Mouse (Mus musculus): ENCODE results near the gene Nlrp4f. TPM values are rescaled to one million over a fixed set of nuclear protein-coding genes. Genes with fewer than 3 reads are reported as not detected.

Nlrp4f gene
- not detected in 2 replicates for total RNA-seq (2023)

DNA sequence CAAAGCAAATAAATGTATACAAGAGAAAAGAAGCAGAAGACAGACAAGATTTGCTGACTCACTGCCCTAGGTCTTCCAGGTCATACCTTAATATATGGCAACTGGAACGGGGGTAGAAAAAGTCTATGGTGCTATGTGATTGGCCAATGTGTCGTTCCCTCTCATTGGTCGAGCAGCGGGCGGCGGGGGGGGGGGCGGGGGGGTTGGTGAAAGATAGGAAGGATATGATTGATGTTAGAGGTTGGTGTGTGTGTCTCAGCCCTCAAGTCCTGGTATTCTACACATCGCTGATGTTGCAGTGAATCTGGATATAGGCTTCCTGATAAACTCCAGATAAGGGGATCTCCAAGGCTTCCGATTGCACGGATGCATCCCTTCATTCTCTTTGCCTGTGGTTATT lies at the start of gene Nlrp4f:
Gene Nlrp4f, minus strand, starts transcription at position 101 of the 400 bp plus-strand sequence.

DNA sequence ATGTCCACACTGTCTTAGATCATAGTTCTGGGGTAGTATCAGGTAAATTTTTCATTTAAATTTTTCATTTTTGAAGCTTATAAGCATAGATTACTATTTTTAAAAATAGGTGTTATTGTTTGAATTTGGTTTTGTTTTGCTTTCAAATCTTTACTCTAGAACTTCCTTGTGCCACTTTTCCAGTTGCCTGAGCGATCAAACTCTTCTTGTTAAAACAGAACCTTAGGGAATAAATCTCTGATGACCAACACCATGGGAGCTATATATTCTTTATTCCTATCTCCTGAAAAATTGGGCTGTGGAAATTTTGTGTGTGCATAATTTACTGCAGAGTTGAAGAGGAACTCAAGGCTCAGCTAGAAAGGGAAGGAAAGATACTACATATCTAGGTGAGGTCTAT lies 55.8 kb downstream of the Nlrp4f start, which contains the start of gene Olfr466:
Gene Olfr466, plus strand, starts transcription at position 301 of the 400 bp plus-strand sequence.

DNA sequence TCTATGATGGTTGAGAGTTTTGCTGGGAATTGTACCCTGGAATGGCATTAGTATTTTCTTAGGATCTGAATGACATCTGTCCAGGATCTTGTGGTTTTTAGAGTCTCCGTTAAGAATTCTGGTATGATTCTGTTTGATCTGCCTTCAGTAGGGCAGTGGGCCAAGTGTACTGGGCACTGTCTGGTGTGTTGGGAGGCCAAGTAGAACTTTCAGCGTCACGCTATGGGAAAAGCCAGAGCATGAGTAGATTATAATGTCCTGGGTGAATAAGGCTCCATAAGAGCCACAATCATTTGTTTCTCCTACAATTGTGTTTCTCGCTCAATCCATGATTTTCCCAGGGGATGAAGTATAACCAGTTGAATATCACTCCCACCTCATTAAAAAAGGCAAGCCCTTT lies 68.0 kb downstream of the Nlrp4f start, which contains the start of gene Olfr465-ps1:
Gene Olfr465-ps1, plus strand, starts transcription at position 301 of the 400 bp plus-strand sequence.

Other genes starting within 250 kb of the Nlrp4f start
- not detected in 2 replicates for gene Spata31d1c, start 172.9 kb downstream of the Nlrp4f start, total RNA-seq (2023)
- 0.43 and 0.69 TPM in 2 replicates for gene Prss47, start 153.2 kb downstream of the Nlrp4f start, total RNA-seq (2023)
- 221 and 226 TPM in 2 replicates for gene Mfsd14b, start 93.0 kb downstream of the Nlrp4f start, total RNA-seq (2023)
- not detected in 2 replicates for gene Olfr465-ps1, start 67.9 kb downstream of the Nlrp4f start, total RNA-seq (2023)
- gene Olfr466, start 55.7 kb downstream of the Nlrp4f start, total RNA-seq (2023), result not detected in 2 replicates
- gene Gm10775, start 53.6 kb upstream of the Nlrp4f start, total RNA-seq (2023), result not detected in 2 replicates
- 9.7 and 13.3 TPM in 2 replicates for gene Zfp369, start 72.8 kb upstream of the Nlrp4f start, total RNA-seq (2023)

Data from neutrophil, adult 65 days (primary cell).